Mouse (Mus musculus) adrenal gland, adult 8-10 months (tissue): ENCODE measurements around the gene Runx3. TPM values are rescaled to one million over a fixed set of nuclear protein-coding genes. Genes with fewer than 3 reads are reported as not detected.

Experiments
- DNase-seq: peaks from one replicate; pipeline ENCODE4 v3.0.0; 2022
- total RNA-seq, 4 experiments: library from RNA; stranded (reverse); gene quantifications; 2 replicates each; pipeline ENCODE4 v1.2.4; 2022

Runx3 gene
- total RNA-seq, 4 experiments from 2014 or later: 0.96 to 3.8 (median 2.1) TPM

- no peak for DNase-seq
Measured at GRCm38 (mm10) chr4:135221632-135222407, 101.4 kb downstream of the Runx3 start.

- no peak for DNase-seq
Measured at GRCm38 (mm10) chr4:135223808-135224207, 103.4 kb downstream of the Runx3 start.

GRCm38 (mm10) chr4:135226008-135226667 lies 105.7 kb downstream of the Runx3 start:
- DNase-seq: no peak

Other genes with a start within 250 kb of the Runx3 start
- 100 to 1,000 TPM; 200 to 410 (median 314) TPM for gene Tmem50a, start 205.6 kb upstream of the Runx3 start, total RNA-seq
- 100 to 1,000 TPM; 450 to 493 (median 461) TPM for gene Rsrp1, start 197.1 kb upstream of the Runx3 start, total RNA-seq
- 100 to 1,000 TPM in 1 of 4 experiments, 10 to 100 TPM in 3; 80.6 to 102 (median 92.5) TPM for gene Syf2, start 189.8 kb upstream of the Runx3 start, total RNA-seq
- 10 to 100 TPM; 59.8 to 89.0 (median 74.4) TPM for gene Clic4, start 152.2 kb downstream of the Runx3 start, total RNA-seq
- 100 to 1,000 TPM in 3 of 4 experiments, 10 to 100 TPM in 1; 95.5 to 188 (median 137) TPM for gene Srrm1, start 232.7 kb downstream of the Runx3 start, total RNA-seq